Mouse (Mus musculus): ENCODE data around the gene Pafah1b3. TPM values are rescaled to one million over a fixed set of nuclear protein-coding genes. Genes with fewer than 3 reads are reported as not detected.
"Not testable (repeated sequence)": the region's sequence is repeated elsewhere in the genome, so short reads cannot be mapped to it uniquely, and the experiment has no call there.

The Pafah1b3 gene
- polyA plus RNA-seq (2014; fragmentation: Nextera tagmentation; extraction: Ambion mirVana): 287 and 312 TPM in 2 replicates

- Histone ChIP-seq H3K4me2 (ENCODE audit: low read depth, low read length) (peak within 1 kb of the TSS; percentile 78), H3K27me3 (ENCODE audit: control insufficient read depth, insufficient read depth, low read length) (no peaks in the 10 kb centered on the region), H3K9me3 (replicated peaks; ENCODE audit: control insufficient read depth, low read length) (no peaks in the 10 kb centered on the region), H3K4me3 (ENCODE audit: low read depth, low read length) (peak within 1 kb of the TSS; percentile 65), H3K36me3 (replicated peaks; ENCODE audit: control insufficient read depth, insufficient read depth, low read depth, low read length) (peaks cover 2% of the 10 kb centered on the region), H3K27ac (replicated peaks; ENCODE audit: low read depth, low read length) (peak within 1 kb of the TSS; percentile 96), H3K4me1 (ENCODE audit: control insufficient read depth, insufficient read depth, low read length) (no peaks in the 10 kb centered on the region), H3K9ac (replicated peaks; ENCODE audit: low read length) (peak within 1 kb of the TSS; percentile 87)
- WGBS: under 1% methylated on average over 51 of the region's 52 CpGs
- ATAC-seq (replicated peaks; ENCODE audit: insufficient number of reproducible peaks, low FRiP score, low TSS enrichment, low read depth): peak; percentile 88
- DNase-seq (ENCODE audit: low spot score): peak; percentile 97
Measured at GRCm38 (mm10) chr7:25297454-25298325, at the start of gene Pafah1b3. Gene Pafah1b3, minus strand, starts transcription at chr7:25297986.

GRCm38 (mm10) chr7:25341000-25341784, 43.4 kb upstream of the Pafah1b3 start:
- H3K4me1 ChIP-seq (ENCODE audit: control insufficient read depth, insufficient read depth, low read length): no peaks in the 10 kb centered on the region
- H3K9me3 ChIP-seq (replicated peaks; ENCODE audit: control insufficient read depth, low read length): no peaks in the 10 kb centered on the region
- 0 out of 2 replicates have a peak, but pooled peaks have one; percentile 32 for ATAC-seq (replicated peaks; ENCODE audit: insufficient number of reproducible peaks, low FRiP score, low TSS enrichment, low read depth)
- no peak overlapping the region for H3K9ac ChIP-seq (replicated peaks; ENCODE audit: low read length)
- H3K36me3 ChIP-seq (replicated peaks; ENCODE audit: control insufficient read depth, insufficient read depth, low read depth, low read length): peaks cover 8% of the 10 kb centered on the region
- H3K27me3 ChIP-seq (ENCODE audit: control insufficient read depth, insufficient read depth, low read length): no peaks in the 10 kb centered on the region
- no peak for DNase-seq (ENCODE audit: low spot score)
- H3K4me3 ChIP-seq (ENCODE audit: low read depth, low read length): no peak overlapping the region
- WGBS: 84% methylated on average over 20 of the region's 20 CpGs
- no peak overlapping the region for H3K4me2 ChIP-seq (ENCODE audit: low read depth, low read length)
- no peak overlapping the region for H3K27ac ChIP-seq (replicated peaks; ENCODE audit: low read depth, low read length)

GRCm38 (mm10) chr7:25339329-25339728, 41.5 kb upstream of the Pafah1b3 start:
- no peak for DNase-seq (ENCODE audit: low spot score)
- Histone ChIP-seq H3K27me3 (ENCODE audit: control insufficient read depth, insufficient read depth, low read length) (no peaks in the 10 kb centered on the region), H3K27ac (replicated peaks; ENCODE audit: low read depth, low read length) (no peak overlapping the region), H3K4me2 (ENCODE audit: low read depth, low read length) (no peak overlapping the region), H3K4me3 (ENCODE audit: low read depth, low read length) (no peak overlapping the region), H3K9me3 (replicated peaks; ENCODE audit: control insufficient read depth, low read length) (no peaks in the 10 kb centered on the region), H3K9ac (replicated peaks; ENCODE audit: low read length) (no peak overlapping the region), H3K4me1 (ENCODE audit: control insufficient read depth, insufficient read depth, low read length) (no peaks in the 10 kb centered on the region), H3K36me3 (replicated peaks; ENCODE audit: control insufficient read depth, insufficient read depth, low read depth, low read length) (peaks cover 12% of the 10 kb centered on the region)
- ATAC-seq (replicated peaks; ENCODE audit: insufficient number of reproducible peaks, low FRiP score, low TSS enrichment, low read depth): no peak
- WGBS: 88% methylated on average over 9 of the region's 9 CpGs

- no peak for DNase-seq (ENCODE audit: low spot score)
- no peaks in the 10 kb centered on the region for H3K27me3 ChIP-seq (ENCODE audit: control insufficient read depth, insufficient read depth, low read length)
- H3K4me1 ChIP-seq (ENCODE audit: control insufficient read depth, insufficient read depth, low read length): no peaks in the 10 kb centered on the region
- no peak overlapping the region for H3K4me2 ChIP-seq (ENCODE audit: low read depth, low read length)
- no peak overlapping the region for H3K4me3 ChIP-seq (ENCODE audit: low read depth, low read length)
- 81% methylated on average over 12 of the region's 12 CpGs for WGBS
- no peaks in the 10 kb centered on the region for H3K9me3 ChIP-seq (replicated peaks; ENCODE audit: control insufficient read depth, low read length)
- no peak overlapping the region for H3K9ac ChIP-seq (replicated peaks; ENCODE audit: low read length)
- 0 out of 2 replicates have a peak, but pooled peaks have one; percentile 41 for ATAC-seq (replicated peaks; ENCODE audit: insufficient number of reproducible peaks, low FRiP score, low TSS enrichment, low read depth)
- no peak overlapping the region for H3K27ac ChIP-seq (replicated peaks; ENCODE audit: low read depth, low read length)
- H3K36me3 ChIP-seq (replicated peaks; ENCODE audit: control insufficient read depth, insufficient read depth, low read depth, low read length): peaks cover 10% of the 10 kb centered on the region
Measured at GRCm38 (mm10) chr7:25334472-25334871, 36.7 kb upstream of the Pafah1b3 start.

- Histone ChIP-seq H3K36me3 (replicated peaks; ENCODE audit: control insufficient read depth, insufficient read depth, low read depth, low read length) (peaks cover 9% of the 10 kb centered on the region), H3K4me1 (ENCODE audit: control insufficient read depth, insufficient read depth, low read length) (no peaks in the 10 kb centered on the region), H3K27me3 (ENCODE audit: control insufficient read depth, insufficient read depth, low read length) (no peaks in the 10 kb centered on the region), H3K9ac (replicated peaks; ENCODE audit: low read length) (no peak overlapping the region), H3K4me2 (ENCODE audit: low read depth, low read length) (no peak overlapping the region), H3K9me3 (replicated peaks; ENCODE audit: control insufficient read depth, low read length) (no peaks in the 10 kb centered on the region), H3K4me3 (ENCODE audit: low read depth, low read length) (no peak overlapping the region), H3K27ac (replicated peaks; ENCODE audit: low read depth, low read length) (no peak overlapping the region)
- 40% methylated on average over 16 of the region's 16 CpGs for WGBS
- DNase-seq (ENCODE audit: low spot score) (peak; percentile 85), ATAC-seq (replicated peaks; ENCODE audit: insufficient number of reproducible peaks, low FRiP score, low TSS enrichment, low read depth) (peak; percentile 53; the same call in 1 of the 2 replicates)
Measured at GRCm38 (mm10) chr7:25333596-25334307, 36.0 kb upstream of the Pafah1b3 start.

GRCm38 (mm10) chr7:25326233-25326632, 28.4 kb upstream of the Pafah1b3 start:
- H3K9ac ChIP-seq (replicated peaks; ENCODE audit: low read length): no peak overlapping the region
- H3K4me3 ChIP-seq (ENCODE audit: low read depth, low read length): no peak overlapping the region
- no peak overlapping the region for H3K4me2 ChIP-seq (ENCODE audit: low read depth, low read length)
- DNase-seq (ENCODE audit: low spot score) (no peak), ATAC-seq (replicated peaks; ENCODE audit: insufficient number of reproducible peaks, low FRiP score, low TSS enrichment, low read depth) (no peak)
- peaks cover 2% of the 10 kb centered on the region for H3K36me3 ChIP-seq (replicated peaks; ENCODE audit: control insufficient read depth, insufficient read depth, low read depth, low read length)
- WGBS: 58% methylated on average over 8 of the region's 8 CpGs
- no peaks in the 10 kb centered on the region for H3K4me1 ChIP-seq (ENCODE audit: control insufficient read depth, insufficient read depth, low read length)
- H3K9me3 ChIP-seq (replicated peaks; ENCODE audit: control insufficient read depth, low read length): no peaks in the 10 kb centered on the region
- H3K27me3 ChIP-seq (ENCODE audit: control insufficient read depth, insufficient read depth, low read length): no peaks in the 10 kb centered on the region
- H3K27ac ChIP-seq (replicated peaks; ENCODE audit: low read depth, low read length): no peak overlapping the region

GRCm38 (mm10) chr7:25325431-25325830, 27.6 kb upstream of the Pafah1b3 start:
- 94% methylated on average over 5 of the region's 6 CpGs for WGBS
- not testable (repeated sequence) for H3K4me1 ChIP-seq (ENCODE audit: control insufficient read depth, insufficient read depth, low read length); H3K4me2 ChIP-seq (ENCODE audit: low read depth, low read length); H3K27me3 ChIP-seq (ENCODE audit: control insufficient read depth, insufficient read depth, low read length); H3K36me3 ChIP-seq (replicated peaks; ENCODE audit: control insufficient read depth, insufficient read depth, low read depth, low read length); H3K4me3 ChIP-seq (ENCODE audit: low read depth, low read length); ATAC-seq (replicated peaks; ENCODE audit: insufficient number of reproducible peaks, low FRiP score, low TSS enrichment, low read depth); H3K9ac ChIP-seq (replicated peaks; ENCODE audit: low read length); H3K9me3 ChIP-seq (replicated peaks; ENCODE audit: control insufficient read depth, low read length); H3K27ac ChIP-seq (replicated peaks; ENCODE audit: low read depth, low read length); DNase-seq (ENCODE audit: low spot score)

All from embryonic facial prominence, embryonic 11.5 days (tissue).